Mouse (Mus musculus): ENCODE measurements around the gene Ctse. TPM values are rescaled to one million over a fixed set of nuclear protein-coding genes. Genes with fewer than 3 reads are reported as not detected.

Gene Ctse
- polyA plus RNA-seq, 1 experiment from 2014 or later, result not detected

- no peak overlapping the region for H3K4me2 ChIP-seq (ENCODE audit: low read length)
- no peak overlapping the region for H3K27ac ChIP-seq (ENCODE audit: low read depth, low read length)
- no peak overlapping the region for H3K4me3 ChIP-seq (ENCODE audit: low read depth, low read length)
- DNase-seq (ENCODE audit: low spot score) (no peak), ATAC-seq (no peak)
- H3K36me3 ChIP-seq (ENCODE audit: control insufficient read depth, insufficient read depth, low read length), result no peaks in the 10 kb centered on the region
- no peak overlapping the region for H3K9ac ChIP-seq (ENCODE audit: low read length)
- WGBS, result 82% methylated on average over 5 of the region's 5 CpGs
- no peaks in the 10 kb centered on the region for H3K4me1 ChIP-seq (ENCODE audit: control insufficient read depth, insufficient read depth, low read length)
- no peaks in the 10 kb centered on the region for H3K9me3 ChIP-seq (replicated peaks; ENCODE audit: control insufficient read depth, low read length)
- no peaks in the 10 kb centered on the region for H3K27me3 ChIP-seq (replicated peaks; ENCODE audit: control insufficient read depth, insufficient read depth, low read length)
Observed at GRCm38 (mm10) chr1:131700447-131700846, 62.3 kb downstream of the Ctse start.

GRCm38 (mm10) chr1:131701391-131701790, 63.3 kb downstream of the Ctse start:
- Histone ChIP-seq H3K4me1 (ENCODE audit: control insufficient read depth, insufficient read depth, low read length) (no peaks in the 10 kb centered on the region), H3K4me3 (ENCODE audit: low read depth, low read length) (no peak overlapping the region), H3K27ac (ENCODE audit: low read depth, low read length) (no peak overlapping the region), H3K27me3 (replicated peaks; ENCODE audit: control insufficient read depth, insufficient read depth, low read length) (no peaks in the 10 kb centered on the region), H3K9me3 (replicated peaks; ENCODE audit: control insufficient read depth, low read length) (no peaks in the 10 kb centered on the region), H3K36me3 (ENCODE audit: control insufficient read depth, insufficient read depth, low read length) (no peaks in the 10 kb centered on the region), H3K9ac (ENCODE audit: low read length) (no peak overlapping the region), H3K4me2 (ENCODE audit: low read length) (no peak overlapping the region)
- ATAC-seq (no peak), DNase-seq (ENCODE audit: low spot score) (no peak)
- WGBS, result 83% methylated on average over 5 of the region's 5 CpGs

- no peak for ATAC-seq
Observed at GRCm38 (mm10) chr1:131702094-131702766, 64.1 kb downstream of the Ctse start.

GRCm38 (mm10) chr1:131703482-131703881, 65.4 kb downstream of the Ctse start:
- ATAC-seq, result no peak
- WGBS, result 85% methylated on average over 2 of the region's 2 CpGs

More at GRCm38 (mm10) chr1:131702094-131702766, 64.1 kb downstream of the Ctse start:
- Histone ChIP-seq H3K27ac (ENCODE audit: low read depth, low read length) (no peak overlapping the region), H3K27me3 (replicated peaks; ENCODE audit: control insufficient read depth, insufficient read depth, low read length) (no peaks in the 10 kb centered on the region), H3K9ac (ENCODE audit: low read length) (no peak overlapping the region), H3K9me3 (replicated peaks; ENCODE audit: control insufficient read depth, low read length) (no peaks in the 10 kb centered on the region), H3K4me3 (ENCODE audit: low read depth, low read length) (no peak overlapping the region), H3K36me3 (ENCODE audit: control insufficient read depth, insufficient read depth, low read length) (no peaks in the 10 kb centered on the region), H3K4me1 (ENCODE audit: control insufficient read depth, insufficient read depth, low read length) (no peaks in the 10 kb centered on the region), H3K4me2 (ENCODE audit: low read length) (no peak overlapping the region)
- WGBS, result 84% methylated on average over 8 of the region's 8 CpGs
- DNase-seq (ENCODE audit: low spot score), result no peak

GRCm38 (mm10) chr1:131708338-131708737, 70.2 kb downstream of the Ctse start:
- WGBS, result 23% methylated on average over 4 of the region's 4 CpGs
- H3K4me2 ChIP-seq (ENCODE audit: low read length), result no peak overlapping the region
- H3K4me3 ChIP-seq (ENCODE audit: low read depth, low read length), result no peak overlapping the region
- no peaks in the 10 kb centered on the region for H3K27me3 ChIP-seq (replicated peaks; ENCODE audit: control insufficient read depth, insufficient read depth, low read length)
- no peaks in the 10 kb centered on the region for H3K9me3 ChIP-seq (replicated peaks; ENCODE audit: control insufficient read depth, low read length)
- H3K9ac ChIP-seq (ENCODE audit: low read length), result no peak overlapping the region
- no peak overlapping the region for H3K27ac ChIP-seq (ENCODE audit: low read depth, low read length)
- ATAC-seq, result no peak
- H3K4me1 ChIP-seq (ENCODE audit: control insufficient read depth, insufficient read depth, low read length), result no peaks in the 10 kb centered on the region
- H3K36me3 ChIP-seq (ENCODE audit: control insufficient read depth, insufficient read depth, low read length), result no peaks in the 10 kb centered on the region
- peak; percentile 48 for DNase-seq (ENCODE audit: low spot score)

More at GRCm38 (mm10) chr1:131703482-131703881, 65.4 kb downstream of the Ctse start:
- H3K36me3 ChIP-seq (ENCODE audit: control insufficient read depth, insufficient read depth, low read length), result no peaks in the 10 kb centered on the region
- H3K4me1 ChIP-seq (ENCODE audit: control insufficient read depth, insufficient read depth, low read length), result no peaks in the 10 kb centered on the region
- no peaks in the 10 kb centered on the region for H3K27me3 ChIP-seq (replicated peaks; ENCODE audit: control insufficient read depth, insufficient read depth, low read length)
- no peak overlapping the region for H3K4me3 ChIP-seq (ENCODE audit: low read depth, low read length)
- no peak for DNase-seq (ENCODE audit: low spot score)
- H3K9ac ChIP-seq (ENCODE audit: low read length), result no peak overlapping the region
- H3K9me3 ChIP-seq (replicated peaks; ENCODE audit: control insufficient read depth, low read length), result no peaks in the 10 kb centered on the region
- no peak overlapping the region for H3K4me2 ChIP-seq (ENCODE audit: low read length)
- no peak overlapping the region for H3K27ac ChIP-seq (ENCODE audit: low read depth, low read length)

GRCm38 (mm10) chr1:131711518-131711917, 73.4 kb downstream of the Ctse start:
- no peaks in the 10 kb centered on the region for H3K36me3 ChIP-seq (ENCODE audit: control insufficient read depth, insufficient read depth, low read length)
- no peaks in the 10 kb centered on the region for H3K27me3 ChIP-seq (replicated peaks; ENCODE audit: control insufficient read depth, insufficient read depth, low read length)
- H3K9me3 ChIP-seq (replicated peaks; ENCODE audit: control insufficient read depth, low read length), result no peaks in the 10 kb centered on the region
- no peak for DNase-seq (ENCODE audit: low spot score)
- no peak for ATAC-seq
- H3K4me1 ChIP-seq (ENCODE audit: control insufficient read depth, insufficient read depth, low read length), result no peaks in the 10 kb centered on the region
- peak overlapping the region; percentile 25; the same call in 1 of the 2 replicates for H3K9ac ChIP-seq (ENCODE audit: low read length)
- H3K4me3 ChIP-seq (ENCODE audit: low read depth, low read length), result no peak overlapping the region
- 81% methylated on average over 10 of the region's 10 CpGs for WGBS
- H3K4me2 ChIP-seq (ENCODE audit: low read length), result no peak overlapping the region
- H3K27ac ChIP-seq (ENCODE audit: low read depth, low read length), result no peak overlapping the region

- 36% methylated on average over 2 of the region's 2 CpGs for WGBS
- Histone ChIP-seq H3K9ac (ENCODE audit: low read length) (no peak overlapping the region), H3K4me2 (ENCODE audit: low read length) (no peak overlapping the region), H3K27me3 (replicated peaks; ENCODE audit: control insufficient read depth, insufficient read depth, low read length) (no peaks in the 10 kb centered on the region), H3K36me3 (ENCODE audit: control insufficient read depth, insufficient read depth, low read length) (no peaks in the 10 kb centered on the region), H3K9me3 (replicated peaks; ENCODE audit: control insufficient read depth, low read length) (no peaks in the 10 kb centered on the region), H3K27ac (ENCODE audit: low read depth, low read length) (no peak overlapping the region), H3K4me3 (ENCODE audit: low read depth, low read length) (no peak overlapping the region), H3K4me1 (ENCODE audit: control insufficient read depth, insufficient read depth, low read length) (no peaks in the 10 kb centered on the region)
- DNase-seq (ENCODE audit: low spot score) (peak; percentile 95), ATAC-seq (peak; percentile 77)
Observed at GRCm38 (mm10) chr1:131712386-131712785, 74.3 kb downstream of the Ctse start.

- Histone ChIP-seq H3K27me3 (replicated peaks; ENCODE audit: control insufficient read depth, insufficient read depth, low read length) (no peaks in the 10 kb centered on the region), H3K9me3 (replicated peaks; ENCODE audit: control insufficient read depth, low read length) (no peaks in the 10 kb centered on the region), H3K27ac (ENCODE audit: low read depth, low read length) (no peak overlapping the region), H3K36me3 (ENCODE audit: control insufficient read depth, insufficient read depth, low read length) (no peaks in the 10 kb centered on the region), H3K9ac (ENCODE audit: low read length) (no peak overlapping the region), H3K4me3 (ENCODE audit: low read depth, low read length) (no peak overlapping the region), H3K4me2 (ENCODE audit: low read length) (no peak overlapping the region), H3K4me1 (ENCODE audit: control insufficient read depth, insufficient read depth, low read length) (no peaks in the 10 kb centered on the region)
- ATAC-seq, result no peak
- 64% methylated on average over 20 of the region's 20 CpGs for WGBS
- no peak for DNase-seq (ENCODE audit: low spot score)
Observed at GRCm38 (mm10) chr1:131714388-131715337, 76.6 kb downstream of the Ctse start.
